Mouse (Mus musculus) CH12.LX (cell line): Measurements from ENCODE around the gene Net1. TPM values are rescaled to one million over a fixed set of nuclear protein-coding genes. Genes with fewer than 3 reads are reported as not detected.

Experiments
- DNase-seq: peaks from one replicate; pipeline ENCODE4 v3.0.0-alpha.2; 2013; ENCODE audit errors: extremely low read depth
- H3K27ac ChIP-seq: 2 replicates; pipeline ENCODE4 v1.5.1; 2012; ENCODE audit warnings: low read depth, mild to moderate bottlenecking, control low read depth, moderate library complexity; ENCODE audit not compliant: insufficient read depth
- H3K27me3 ChIP-seq: replicated peaks from 2 replicates; pipeline ENCODE3; 2012; ENCODE audit warnings: inconsistent platforms
- H3K36me3 ChIP-seq, 2 experiments: replicated peaks in 1 of 2; 2 replicates each; pipeline versions ENCODE3 to v1.6.1; 2012; ENCODE audit warnings: inconsistent platforms in 1 of 2, low read length in 1 of 2, mild to moderate bottlenecking in 1 of 2, mixed read lengths in 1 of 2, moderate library complexity in 1 of 2; ENCODE audit not compliant: control insufficient read depth in 1 of 2, insufficient read depth in 1 of 2
- H3K4me1 ChIP-seq, 2 experiments: 2 replicates each; pipeline ENCODE4 v1.6.1; 2012; ENCODE audit warnings: inconsistent platforms in 1 of 2, moderate library complexity in 1 of 2; ENCODE audit not compliant: insufficient read depth in 2 of 2, control insufficient read depth in 1 of 2
- H3K4me2 ChIP-seq: 2 replicates; pipeline ENCODE4 v1.6.1; 2012; ENCODE audit warnings: low read depth, mild to moderate bottlenecking, control low read depth; ENCODE audit not compliant: poor library complexity, insufficient read depth, severe bottlenecking
- H3K4me3 ChIP-seq, 3 experiments: fragments of 150-350 bp in 1 of 3; sonication (generic) in 1 of 3; replicated peaks in 1 of 3; 2 replicates each; pipeline versions ENCODE3 to v1.5.1; 2011 to 2012; ENCODE audit warnings: low read depth in 2 of 3, low read length in 2 of 3, mild to moderate bottlenecking in 2 of 3, moderate library complexity in 2 of 3, control low read depth in 1 of 3, improper control_type of control experiment in 1 of 3, inconsistent platforms in 1 of 3, mixed read lengths in 1 of 3; ENCODE audit not compliant: poor library complexity in 1 of 3
- H3K79me2 ChIP-seq: replicated peaks from 2 replicates; pipeline ENCODE4 v1.6.1; 2012; ENCODE audit warnings: mild to moderate bottlenecking, moderate library complexity; ENCODE audit not compliant: control insufficient read depth, poor library complexity, insufficient read depth, severe bottlenecking; ENCODE audit errors: extremely low read depth
- H3K9ac ChIP-seq: 2 replicates; pipeline ENCODE4 v1.6.1; 2012; ENCODE audit warnings: low read depth, mild to moderate bottlenecking, control low read depth, moderate library complexity; ENCODE audit not compliant: insufficient read depth
- H3K9me3 ChIP-seq: replicated peaks from 2 replicates; pipeline ENCODE3; 2012; ENCODE audit warnings: low read length, inconsistent platforms, mixed read lengths
- BHLHE40 ChIP-seq: IDR thresholded peaks from 2 replicates; pipeline ENCODE4 v1.6.1; 2011; ENCODE audit warnings: mild to moderate bottlenecking, low read depth, low read length, improper control_type of control experiment
- CHD2 ChIP-seq: IDR thresholded peaks from 2 replicates; pipeline ENCODE4 v1.6.1; 2011; ENCODE audit warnings: low read length, improper control_type of control experiment
- CTCF ChIP-seq, 2 experiments: IDR thresholded peaks in 1 of 2; conservative IDR thresholded peaks in 1 of 2; 2 replicates each; pipeline ENCODE4 v1.5.1; 2011 to 2012; ENCODE audit warnings: low read depth in 2 of 2, low read length in 2 of 2, improper control_type of control experiment in 1 of 2, inconsistent platforms in 1 of 2, mild to moderate bottlenecking in 1 of 2, moderate library complexity in 1 of 2
- ELF1 ChIP-seq: IDR thresholded peaks from 2 replicates; pipeline ENCODE4 v1.6.1; 2014; ENCODE audit warnings: low read depth, mild to moderate bottlenecking, inconsistent platforms, low read length, improper control_type of control experiment
- ETS1 ChIP-seq: conservative IDR thresholded peaks from 2 replicates; pipeline ENCODE4 v1.6.1; 2012; ENCODE audit warnings: low read depth, mild to moderate bottlenecking, inconsistent platforms, low read length, improper control_type of control experiment, moderate library complexity
- GABPA ChIP-seq: IDR thresholded peaks from 2 replicates; pipeline ENCODE4 v1.6.1; 2012; ENCODE audit warnings: low read depth, low read length, improper control_type of control experiment, inconsistent platforms; ENCODE audit not compliant: insufficient replicate concordance
- HCFC1 ChIP-seq: IDR thresholded peaks from 2 replicates; pipeline ENCODE4 v1.6.1; 2012; ENCODE audit warnings: low read depth, mild to moderate bottlenecking, inconsistent platforms, low read length, improper control_type of control experiment
- IRF4 ChIP-seq: IDR thresholded peaks from 2 replicates; pipeline ENCODE4 v1.6.1; 2014; ENCODE audit warnings: low read depth, mild to moderate bottlenecking, inconsistent platforms, low read length, improper control_type of control experiment
- KAT2A ChIP-seq: IDR thresholded peaks from 2 replicates; pipeline ENCODE4 v1.6.1; 2012; ENCODE audit warnings: low read length, improper control_type of control experiment, inconsistent platforms; ENCODE audit not compliant: insufficient replicate concordance
- MAFK ChIP-seq: IDR thresholded peaks from 2 replicates; pipeline ENCODE4 v1.6.1; 2011; ENCODE audit warnings: low read length, improper control_type of control experiment; ENCODE audit not compliant: insufficient replicate concordance
- MAX ChIP-seq: IDR thresholded peaks from 2 replicates; pipeline ENCODE4 v1.6.1; 2011; ENCODE audit warnings: low read length, improper control_type of control experiment
- MEF2A ChIP-seq: IDR thresholded peaks from 2 replicates; pipeline ENCODE4 v1.6.1; 2014; ENCODE audit warnings: low read depth, mild to moderate bottlenecking, inconsistent platforms, low read length, improper control_type of control experiment, borderline replicate concordance
- MXI1 ChIP-seq: IDR thresholded peaks from 2 replicates; pipeline ENCODE4 v1.6.1; 2011; ENCODE audit warnings: mild to moderate bottlenecking, low read depth, low read length, improper control_type of control experiment
- MYC ChIP-seq: IDR thresholded peaks from 2 replicates; pipeline ENCODE4 v1.6.1; 2011; ENCODE audit warnings: low read depth, mild to moderate bottlenecking, improper control_type of control experiment, low read length
- NELFE ChIP-seq: IDR thresholded peaks from 2 replicates; pipeline ENCODE4 v1.6.1; 2011; ENCODE audit warnings: low read depth, low read length, improper control_type of control experiment
- NRF1 ChIP-seq: IDR thresholded peaks from 2 replicates; pipeline ENCODE4 v1.6.1; 2014; ENCODE audit warnings: low read depth, mild to moderate bottlenecking, inconsistent platforms, low read length, improper control_type of control experiment, moderate library complexity
- PAX5 ChIP-seq: IDR thresholded peaks from 2 replicates; pipeline ENCODE4 v1.6.1; 2012; ENCODE audit warnings: low read length, inconsistent platforms, mixed read lengths
- POLR2A ChIP-seq: IDR thresholded peaks from 2 replicates; pipeline ENCODE4 v1.6.1; 2011; ENCODE audit warnings: low read depth, mild to moderate bottlenecking, improper control_type of control experiment, low read length
- POLR2AphosphoS2 ChIP-seq: IDR thresholded peaks from 2 replicates; pipeline ENCODE4 v1.6.1; 2011; ENCODE audit warnings: low read depth, low read length, improper control_type of control experiment
- RCOR1 ChIP-seq: conservative IDR thresholded peaks from 2 replicates; pipeline ENCODE4 v1.6.1; 2012; ENCODE audit warnings: low read depth, mild to moderate bottlenecking, inconsistent platforms, low read length, improper control_type of control experiment
- SIN3A ChIP-seq: IDR thresholded peaks from 2 replicates; pipeline ENCODE4 v1.6.1; 2012; ENCODE audit warnings: low read length, improper control_type of control experiment, inconsistent platforms
- SMC3 ChIP-seq: IDR thresholded peaks from 2 replicates; pipeline ENCODE4 v1.6.1; 2011; ENCODE audit warnings: low read depth, low read length, improper control_type of control experiment
- TBP ChIP-seq: conservative IDR thresholded peaks from 2 replicates; pipeline ENCODE4 v1.6.1; 2011; ENCODE audit warnings: low read depth, low read length, improper control_type of control experiment
- TCF12 ChIP-seq: IDR thresholded peaks from 2 replicates; pipeline ENCODE4 v1.6.1; 2014; ENCODE audit warnings: low read depth, mild to moderate bottlenecking, inconsistent platforms, low read length, improper control_type of control experiment
- UBTF ChIP-seq: IDR thresholded peaks from 2 replicates; pipeline ENCODE4 v1.6.1; 2012; ENCODE audit warnings: low read depth, mild to moderate bottlenecking, inconsistent platforms, low read length, improper control_type of control experiment, moderate library complexity
- USF1 ChIP-seq: IDR thresholded peaks from 2 replicates; pipeline ENCODE4 v1.6.1; 2014; ENCODE audit warnings: low read depth, mild to moderate bottlenecking, inconsistent platforms, low read length, improper control_type of control experiment
- USF2 ChIP-seq: conservative IDR thresholded peaks from 2 replicates; pipeline ENCODE4 v1.6.1; 2011; ENCODE audit warnings: low read depth, low read length, improper control_type of control experiment
- ZKSCAN1 ChIP-seq: IDR thresholded peaks from 2 replicates; pipeline ENCODE4 v1.6.1; 2012; ENCODE audit warnings: low read depth, inconsistent platforms, low read length, improper control_type of control experiment, borderline replicate concordance
- ZMIZ1 ChIP-seq: IDR thresholded peaks from 2 replicates; pipeline ENCODE4 v1.6.1; 2012; ENCODE audit warnings: low read depth, mild to moderate bottlenecking, inconsistent platforms, low read length, improper control_type of control experiment
- ZNF384 ChIP-seq: IDR thresholded peaks from 2 replicates; pipeline ENCODE4 v1.6.1; 2012; ENCODE audit warnings: low read depth, low read length, improper control_type of control experiment, inconsistent platforms
- dilution Hi-C: fragments of 300-500 bp; cut with MboI; formaldehyde crosslinking; loops from 2 replicates; pipeline ENCODE4 v1.14.3; 2020; ENCODE audit warnings: low sequenced_read_pairs; ENCODE audit not compliant: extremely low pct_unique_long_range_greater_than_20kb, extremely low pct_ligation_motif_present
- in situ Hi-C: fragments of 300-500 bp; cut with MboI; formaldehyde crosslinking; loops from 3 replicates; pipeline ENCODE4 v1.14.3; 2019; ENCODE audit warnings: low sequenced_read_pairs, low pct_ligation_motif_present, low pct_unique_long_range_greater_than_20kb, mixed read lengths
- polyA plus RNA-seq: library from polyadenylated mRNA; unstranded; fragments of >175 nt; gene quantifications from 2 replicates; pipeline ENCODE4 v1.2.1, GENCODE M21; 2012; ENCODE audit warnings: low read depth; ENCODE audit not compliant: insufficient read length
- total RNA-seq, 2 experiments: library from RNA; depleted of rRNA; stranded (reverse); fragments of 300-350 nt in 1 of 2; fragments of >200 nt in 1 of 2; gene quantifications; 2 replicates each; pipeline ENCODE4 v1.2.3; 2012 to 2014

Net1 gene
- total and polyA plus RNA-seq, 3 experiments: 15.7 to 46.4 (median 22.7) TPM

DNA sequence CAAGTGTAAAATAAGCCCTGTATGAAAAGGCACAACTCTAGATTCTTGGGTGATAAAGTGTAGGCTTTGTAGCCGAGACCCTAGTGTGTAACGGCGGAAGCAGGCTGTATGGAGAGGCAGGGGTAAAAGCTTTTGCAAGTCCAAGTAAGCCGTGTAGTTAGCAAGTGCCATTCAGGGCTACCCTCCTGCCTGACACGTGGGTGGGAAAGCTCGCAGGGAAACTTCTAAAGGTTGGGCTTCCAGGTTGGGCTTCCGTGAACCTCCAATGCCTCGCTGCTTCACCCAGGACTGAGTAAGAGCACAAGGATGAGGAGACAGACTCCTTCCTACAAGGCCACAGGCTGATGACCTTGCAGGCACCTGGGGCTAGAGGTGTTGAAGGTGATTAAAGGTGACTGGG is 23.5 kb downstream of the Net1 start:
- H3K27ac ChIP-seq: no peak overlapping the region
- no peak for DNase-seq
- TF ChIP-seq SMC3: no peak
- peaks cover 13% of the 10 kb centered on the region; the same call in 1 of the 2 replicates for H3K79me2 ChIP-seq
- H3K4me1 ChIP-seq: peaks cover 12 to 29% of the 10 kb centered on the region in 2 experiments
- no peaks in the 10 kb centered on the region for H3K27me3 ChIP-seq
- H3K9me3 ChIP-seq: no peaks in the 10 kb centered on the region
- no peak overlapping the region for H3K9ac ChIP-seq
- dilution Hi-C loops (no loop called here), in situ Hi-C loops (loop anchor here (25.0 kb wide), 1 partner anchor 132 kb away; no protein-coding TSS in a partner anchor)
- H3K36me3 ChIP-seq: peaks cover 11 to 38% of the 10 kb centered on the region in 2 experiments
- no peak overlapping the region for H3K4me3 ChIP-seq
- H3K4me2 ChIP-seq: no peak overlapping the region

DNA sequence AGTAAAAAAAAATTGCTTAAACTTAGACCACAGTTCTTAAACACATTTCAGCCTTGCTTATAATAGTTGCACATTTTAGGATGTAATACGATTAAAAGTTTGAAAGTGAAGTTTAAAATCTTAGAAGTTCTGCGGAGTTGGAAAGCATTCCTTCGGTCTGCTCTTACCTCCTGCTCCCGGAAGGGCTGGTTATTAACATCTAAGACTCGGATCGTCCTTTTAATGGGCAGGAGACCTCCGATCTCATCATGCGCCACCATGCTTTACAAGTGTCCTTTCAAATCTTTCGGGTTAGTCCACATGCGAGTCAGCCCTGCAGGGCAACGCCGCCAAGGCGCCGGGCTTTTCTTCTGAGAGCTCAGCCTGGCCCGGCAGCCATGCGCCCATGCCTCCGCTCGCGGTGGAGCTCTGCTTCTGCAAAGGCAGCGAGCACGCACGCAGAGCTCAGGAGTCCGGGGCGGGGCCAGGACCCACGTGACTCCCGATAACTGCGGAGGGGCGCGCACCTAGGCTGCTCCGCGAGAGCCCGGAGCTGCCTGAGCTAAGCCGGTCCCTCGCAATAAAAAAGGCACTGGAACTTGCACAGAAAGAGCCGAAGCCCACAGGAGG is 24.8 kb downstream of the Net1 start:
- H3K27ac ChIP-seq: no peak overlapping the region
- peak overlapping the region; percentile 67 for H3K4me2 ChIP-seq
- peaks cover 8 to 38% of the 10 kb centered on the region in 2 experiments for H3K36me3 ChIP-seq
- TF ChIP-seq CTCF (conservative IDR thresholded peaks at IDR 0.05 in 1 of 2, IDR thresholded peaks at IDR 0.05 in 1 of 2; ENCODE audit: low read depth in 2 of 2, low read length in 2 of 2): no peak
- no peak for TF ChIP-seq MAFK
- peak; percentile 20; the same call in 1 of the 2 replicates for TF ChIP-seq MEF2A
- no peak for TF ChIP-seq ZKSCAN1
- TF ChIP-seq ZNF384: no peak; the same call in 1 of the 2 replicates
- peak; percentile 58 for TF ChIP-seq NRF1
- peak; percentile 92 for TF ChIP-seq USF1
- peak; percentile 87 for TF ChIP-seq POLR2AphosphoS2
- peak; percentile 94 for TF ChIP-seq ZMIZ1
- no peak; the same call in 1 of the 2 replicates for TF ChIP-seq TBP
- peak; percentile 80 for TF ChIP-seq USF2
- no peak for TF ChIP-seq KAT2A
- no peak for TF ChIP-seq PAX5
- no peak; the same call in 1 of the 2 replicates for TF ChIP-seq SIN3A
- TF ChIP-seq ETS1: no peak
- 0 out of 2 replicates have a peak, but pooled peaks have one; percentile 36 for TF ChIP-seq IRF4
- peak; percentile 17; the same call in 1 of the 2 replicates for TF ChIP-seq ELF1
- TF ChIP-seq NELFE: peak; percentile 97
- TF ChIP-seq GABPA: no peak
- TF ChIP-seq MAX: peak; percentile 90
- peak; percentile 93 for TF ChIP-seq TCF12
- TF ChIP-seq CHD2: peak; percentile 41; the same call in 1 of the 2 replicates
- TF ChIP-seq BHLHE40: peak; percentile 82
- TF ChIP-seq MXI1: peak; percentile 86
- TF ChIP-seq HCFC1: peak; percentile 21; the same call in 1 of the 2 replicates
- TF ChIP-seq POLR2A: peak; percentile 99
- no peak for TF ChIP-seq RCOR1
- TF ChIP-seq UBTF: peak; percentile 83
- TF ChIP-seq MYC: peak; percentile 90
- peak; percentile 34; the same call in 1 of the 2 replicates for TF ChIP-seq SMC3
- TF ChIP-seq, all 38 proteins: peak for 19
- Histone ChIP-seq H3K4me1 (peaks cover 11 to 29% of the 10 kb centered on the region in 2 experiments), H3K9ac (peak overlapping the region; percentile 85), H3K9me3 (no peaks in the 10 kb centered on the region), H3K79me2 (peaks cover 16% of the 10 kb centered on the region; the same call in 1 of the 2 replicates), H3K27me3 (no peaks in the 10 kb centered on the region), H3K4me3 (peak overlapping the region; percentile 60 to 91 (median 65))
- DNase-seq: peak; percentile 89
- in situ Hi-C loops (loop anchor here (25.0 kb wide), 1 partner anchor 131 kb away; no protein-coding TSS in a partner anchor), dilution Hi-C loops (no loop called here)
